In genomic region chr17:27121266-27121665, GRCm38 (mm10) we compare ENCODE assay signal across 9 mouse cellular contexts. TPM values are rescaled to one million over a fixed set of nuclear protein-coding genes. Genes with fewer than 3 reads are reported as not detected.
DNase-seq lines count a peak whose midpoint lies in the region; ATAC-seq and TF ChIP-seq lines count a peak whose summit lies in the region.
"Had no signal": no experiment of that assay in that cellular context is flagged by ENCODE, and none has a peak within 500 bp of the region (broad histone marks: within the 10 kb centered on the region; RNA-seq: fewer than 3 reads in every experiment).

No protein-coding gene starts in this region.

- peak overlapping the region; percentile 87 for H3K27ac ChIP-seq in cerebellum, adult 2 months (ENCODE audit: insufficient read depth, low read length)
- no peak overlapping the region for H3K27ac ChIP-seq in lung, embryonic 14.5 days (ENCODE audit: low read depth)
- 0 out of 2 replicates have a peak overlapping the region, but pooled peaks have one; percentile 22 for H3K27ac ChIP-seq in intestine, embryonic 14.5 days (ENCODE audit: low read depth)
- H3K27ac ChIP-seq in olfactory bulb, adult 2 months (ENCODE audit: insufficient read depth, low read depth, low read length), result peak overlapping the region; percentile 8; the same call in 1 of the 2 replicates
- H3K27ac ChIP-seq: macrophage had no signal

- H3K9ac ChIP-seq in lung, embryonic 14.5 days, result no peak overlapping the region; the same call in 1 of the 2 replicates
- H3K9ac ChIP-seq in intestine, embryonic 14.5 days (ENCODE audit: low read length), result no peak overlapping the region

- no peak for DNase-seq in cerebellum, adult 2 months
- no peak for DNase-seq in cerebellum, adult 9-10 months
- DNase-seq in lung, embryonic 14.5 days, result no peak
- DNase-seq in lung, postnatal 4 days, result no peak
- DNase-seq in intestine, embryonic 14.5 days (ENCODE audit: low spot score), result no peak

- H3K4me3 ChIP-seq in cerebellum, adult 2 months (replicated peaks; ENCODE audit: insufficient read depth, low read depth, low read length), result peak overlapping the region; percentile 6
- H3K4me3 ChIP-seq in lung, embryonic 14.5 days (ENCODE audit: low read depth, low read length), result no peak overlapping the region
- no peak overlapping the region for H3K4me3 ChIP-seq in intestine, embryonic 14.5 days (ENCODE audit: low read depth, low read length)
- no peak overlapping the region for H3K4me3 ChIP-seq in olfactory bulb, adult 2 months (ENCODE audit: insufficient read depth, low read depth, low read length)

- no peaks in the 10 kb centered on the region for H3K9me3 ChIP-seq in lung, embryonic 14.5 days (ENCODE audit: low read depth, low read length)
- no peaks in the 10 kb centered on the region for H3K9me3 ChIP-seq in intestine, embryonic 14.5 days (ENCODE audit: control insufficient read depth, low read length)

- TF ChIP-seq CTCF in cerebellum, adult 2 months (IDR thresholded peaks at IDR 0.05; ENCODE audit: borderline replicate concordance, insufficient read depth, low read depth, low read length), result no peak
- peak; percentile 43 for TF ChIP-seq CTCF in lung, embryonic 14.5 days (IDR thresholded peaks at IDR 0.05; ENCODE audit: low read depth)
- no peak for TF ChIP-seq CTCF in olfactory bulb, adult 2 months (IDR thresholded peaks at IDR 0.05; ENCODE audit: insufficient read depth, low read depth, low read length)

- ATAC-seq in lung, embryonic 14.5 days (ENCODE audit: insufficient read depth), result no peak
- ATAC-seq in intestine, embryonic 14.5 days (replicated peaks; ENCODE audit: low FRiP score, low TSS enrichment, low read depth), result no peak
- ATAC-seq in erythroid progenitor cell, adult 5-6 weeks (replicated peaks; ENCODE audit: low FRiP score, poor library complexity, severe bottlenecking), result no peak
- ATAC-seq in monocyte, adult 5-6 weeks (replicated peaks; ENCODE audit: insufficient number of reproducible peaks, low FRiP score, low TSS enrichment, poor library complexity, severe bottlenecking), result no peak

- peaks cover 46% of the 10 kb centered on the region for H3K36me3 ChIP-seq in lung, embryonic 14.5 days (ENCODE audit: insufficient read depth)
- peaks cover 49% of the 10 kb centered on the region for H3K36me3 ChIP-seq in intestine, embryonic 14.5 days (ENCODE audit: control insufficient read depth, insufficient read depth, low read length)

- no peaks in the 10 kb centered on the region for H3K27me3 ChIP-seq in cerebellum, adult 2 months (ENCODE audit: control insufficient read depth, insufficient read depth, low read length)
- no peaks in the 10 kb centered on the region for H3K27me3 ChIP-seq in lung, embryonic 14.5 days (ENCODE audit: insufficient read depth, low read length)
- no peaks in the 10 kb centered on the region for H3K27me3 ChIP-seq in intestine, embryonic 14.5 days (replicated peaks; ENCODE audit: control insufficient read depth, insufficient read depth, low read length)

- H3K4me1 ChIP-seq in cerebellum, adult 2 months (ENCODE audit: control insufficient read depth, insufficient read depth, low read length), result peaks cover 63% of the 10 kb centered on the region
- no peaks in the 10 kb centered on the region for H3K4me1 ChIP-seq in lung, embryonic 14.5 days (ENCODE audit: insufficient read depth)
- peaks cover 21% of the 10 kb centered on the region for H3K4me1 ChIP-seq in intestine, embryonic 14.5 days (replicated peaks; ENCODE audit: control insufficient read depth, insufficient read depth, low read length)
- peaks cover 44% of the 10 kb centered on the region for H3K4me1 ChIP-seq in olfactory bulb, adult 2 months (ENCODE audit: control insufficient read depth, insufficient read depth, low read length)

- no peak for TF ChIP-seq POLR2A in cerebellum, adult 2 months (IDR thresholded peaks at IDR 0.05; ENCODE audit: borderline replicate concordance, insufficient read depth, low read length)
- no peak for TF ChIP-seq POLR2A in olfactory bulb, adult 2 months (IDR thresholded peaks at IDR 0.05; ENCODE audit: insufficient read depth, low read depth, low read length)

- no peak overlapping the region for H3K4me2 ChIP-seq in lung, embryonic 14.5 days
- no peak overlapping the region for H3K4me2 ChIP-seq in intestine, embryonic 14.5 days (ENCODE audit: low read length)

- WGBS in cerebellum, adult 2 months, result 11% methylated on average over 14 of the region's 14 CpGs
- 43% methylated on average over 14 of the region's 14 CpGs for WGBS in lung, embryonic 14.5 days
- 44% methylated on average over 14 of the region's 14 CpGs for WGBS in intestine, embryonic 14.5 days
- 51% methylated on average over 14 of the region's 14 CpGs for WGBS in olfactory bulb, adult 2 months

RNA-seq across cellular contexts. Expression of gene Uqcc2, which starts 12.4 kb away (rescaled TPM):
- 316 and 330 TPM in 2 replicates for polyA plus RNA-seq in cerebellum, adult 2 months (2012; rRNA removed)
- polyA plus RNA-seq in lung, embryonic 14.5 days (2014; fragmentation: Nextera tagmentation; extraction: Ambion mirVana), result 309 and 315 TPM in 2 replicates
- polyA plus RNA-seq in intestine, embryonic 14.5 days (2014; fragmentation: Nextera tagmentation; extraction: Ambion mirVana), result 335 and 353 TPM in 2 replicates
- polyA plus RNA-seq in olfactory bulb, adult 2 months (2012; ENCODE audit: insufficient read depth, insufficient read length, low replicate concordance, missing spikeins), result not detected in 2 replicates
- total RNA-seq in erythroid progenitor cell, adult 5-6 weeks (2015; ENCODE audit: low replicate concordance), result 9.6 and 33.9 TPM in 2 replicates
- total RNA-seq in erythroid progenitor cell, adult 5-6 weeks (2017; ENCODE audit: low replicate concordance), result 4.2 and 39.0 TPM in 2 replicates
- total RNA-seq in monocyte, adult 5-6 weeks (2017), result 79.3 to 105 TPM (median 82.5 TPM) in 3 replicates

RNA-seq across cellular contexts. Expression of gene Ip6k3, which starts 46.3 kb away (rescaled TPM):
- polyA plus RNA-seq in cerebellum, adult 2 months (2012; rRNA removed), result 0.76 and 1.4 TPM in 2 replicates
- polyA plus RNA-seq in lung, embryonic 14.5 days (2014; fragmentation: Nextera tagmentation; extraction: Ambion mirVana), result 0.08 TPM in 1 of 2 replicates, not detected in the other
- 0.39 TPM in 1 of 2 replicates, not detected in the other for polyA plus RNA-seq in intestine, embryonic 14.5 days (2014; fragmentation: Nextera tagmentation; extraction: Ambion mirVana)
- polyA plus RNA-seq in olfactory bulb, adult 2 months (2012; ENCODE audit: insufficient read depth, insufficient read length, low replicate concordance, missing spikeins), result not detected in 2 replicates
- not detected in 2 replicates for total RNA-seq in erythroid progenitor cell, adult 5-6 weeks (2015; ENCODE audit: low replicate concordance)
- not detected in 2 replicates for total RNA-seq in erythroid progenitor cell, adult 5-6 weeks (2017; ENCODE audit: low replicate concordance)
- 5.4 to 8.6 TPM (median 7.0 TPM) in 3 replicates for total RNA-seq in monocyte, adult 5-6 weeks (2017)
- polyA plus RNA-seq: macrophage had no signal
